Mouse (Mus musculus) G1E-ER4 (cell line): ENCODE measurements around the gene Bcor. TPM values are rescaled to one million over a fixed set of nuclear protein-coding genes. Genes with fewer than 3 reads are reported as not detected.

Source experiments
- GATA1 ChIP-seq: IDR thresholded peaks from one replicate; pipeline ENCODE4 v1.8.0; 2012; ENCODE audit warnings: low read length, inconsistent platforms
- polyA plus RNA-seq: library from polyadenylated mRNA; stranded (reverse); fragments of >175 nt; gene quantifications from 2 replicates; pipeline ENCODE4 v1.2.3, GENCODE M21; 2012

Bcor gene
- polyA plus RNA-seq, 1 experiment: 78.0 TPM

DNA sequence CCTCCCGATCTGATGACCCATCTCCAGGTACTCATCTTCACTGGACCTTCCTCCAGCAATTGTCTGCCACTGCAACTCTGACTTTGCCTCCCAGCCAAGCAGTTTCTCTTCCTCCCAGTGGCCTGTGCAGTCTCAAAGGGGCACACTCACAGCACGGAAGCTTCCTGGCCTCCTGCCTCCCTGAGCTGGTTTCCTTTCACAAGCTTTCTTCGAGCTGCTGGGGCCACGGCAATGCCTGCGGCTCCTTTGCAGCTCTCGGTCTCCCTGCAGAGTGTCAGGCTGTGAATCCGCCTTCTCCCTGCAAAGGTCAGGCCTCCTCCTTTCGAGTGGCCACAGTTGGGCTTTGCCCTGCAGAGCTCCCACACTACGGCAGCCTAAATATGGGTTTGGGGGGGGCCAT lies 157.0 kb downstream of the Bcor start:
- TF ChIP-seq GATA1: no peak

DNA sequence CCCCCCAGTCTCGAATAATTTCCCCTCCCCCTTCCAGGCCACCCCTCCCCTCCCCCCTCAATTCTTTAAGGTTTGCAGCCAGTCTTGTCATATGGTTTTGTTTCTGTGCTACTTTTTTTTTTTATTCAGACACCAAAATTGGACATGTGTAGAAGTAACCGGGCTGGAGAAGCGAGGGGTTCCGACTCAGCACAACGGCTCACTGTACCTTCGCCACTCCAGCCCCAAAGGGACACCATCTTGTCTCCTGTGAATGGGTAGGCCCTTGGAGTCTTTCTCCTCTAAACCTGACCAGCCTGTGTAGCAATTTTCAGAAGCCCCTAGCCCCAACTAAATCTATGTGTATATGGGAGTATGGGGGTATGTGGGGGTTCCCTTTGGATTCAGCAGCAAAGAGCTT lies 157.6 kb downstream of the Bcor start:
- TF ChIP-seq GATA1: no peak

DNA sequence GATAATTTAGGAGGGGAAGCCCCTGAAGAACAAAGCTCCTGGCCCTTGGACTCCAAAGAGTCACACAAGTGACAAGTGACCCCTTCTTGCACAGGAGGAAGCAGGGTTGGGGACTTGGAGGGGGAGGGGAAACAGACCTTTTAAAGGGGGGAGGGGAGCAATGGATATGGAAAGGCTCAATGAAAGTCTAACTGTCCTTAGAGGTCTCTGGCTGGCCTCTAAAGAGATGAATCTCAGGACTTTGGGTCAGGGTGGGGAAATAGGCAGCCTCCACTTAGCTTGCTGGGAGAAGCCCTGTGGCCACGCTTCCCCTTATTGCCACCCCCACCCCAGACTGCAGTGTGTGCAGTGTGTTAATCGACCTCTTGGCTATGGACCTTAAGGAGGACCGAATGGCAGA lies 158.2 kb downstream of the Bcor start:
- no peak for TF ChIP-seq GATA1

DNA sequence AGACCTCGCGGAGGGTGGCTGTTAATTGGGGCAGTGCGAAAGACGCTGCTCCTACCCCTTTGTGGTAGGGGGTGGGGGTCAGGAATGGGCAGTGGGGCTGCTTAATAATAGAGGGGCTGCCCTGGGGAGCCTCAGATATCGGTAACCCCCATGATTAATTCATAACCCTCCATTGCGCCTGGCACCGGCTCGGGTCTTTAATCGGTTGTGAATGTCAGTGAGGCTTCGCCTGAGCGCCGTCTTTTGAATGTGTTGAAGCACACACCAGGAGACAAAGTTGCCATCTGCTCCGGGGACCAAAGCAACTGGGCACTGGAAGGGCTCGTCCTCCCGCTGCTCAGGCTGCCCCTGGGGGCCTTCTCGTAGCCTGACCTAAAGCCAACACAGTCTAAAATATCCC lies 158.8 kb downstream of the Bcor start:
- TF ChIP-seq GATA1: no peak

DNA sequence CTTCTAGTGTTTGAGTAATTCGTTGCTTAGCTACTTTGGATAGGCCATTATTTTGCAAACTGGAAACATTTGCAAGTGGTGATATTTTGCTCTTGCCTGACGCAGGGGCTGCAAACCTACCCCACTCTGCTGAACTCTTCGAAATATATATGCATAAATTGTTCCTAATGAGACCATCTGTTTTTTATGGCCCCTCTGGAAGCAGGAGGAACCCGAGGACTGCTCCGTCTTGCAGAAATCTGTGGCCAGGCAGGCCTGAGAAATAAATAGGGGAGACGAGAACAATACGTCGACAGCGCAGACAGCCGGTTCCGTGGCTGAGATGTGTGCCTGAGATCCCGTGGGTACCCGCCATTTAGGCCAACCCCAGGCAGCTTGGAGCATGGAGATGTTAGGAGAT lies 159.5 kb downstream of the Bcor start:
- no peak for TF ChIP-seq GATA1

DNA sequence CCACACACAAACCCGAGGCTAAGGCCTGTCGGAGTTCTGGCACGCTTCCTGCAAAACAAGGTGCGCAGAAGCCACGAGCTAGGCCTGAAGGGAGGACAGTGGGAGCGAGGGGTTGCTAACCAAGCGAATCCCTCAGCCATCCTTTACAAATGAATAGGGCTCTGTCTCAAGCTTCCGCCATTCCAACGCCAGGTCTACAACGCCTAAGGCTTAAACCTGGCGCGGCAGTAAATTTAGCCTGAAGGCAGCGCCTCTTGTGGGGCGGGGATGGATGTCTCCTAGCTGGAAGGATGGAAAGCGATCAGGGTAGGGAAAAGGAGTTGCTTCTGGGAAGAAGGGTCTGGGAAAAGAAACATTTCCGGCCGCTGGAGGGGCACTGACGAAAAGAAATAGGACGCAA lies 160.2 kb downstream of the Bcor start:
- TF ChIP-seq GATA1: no peak

DNA sequence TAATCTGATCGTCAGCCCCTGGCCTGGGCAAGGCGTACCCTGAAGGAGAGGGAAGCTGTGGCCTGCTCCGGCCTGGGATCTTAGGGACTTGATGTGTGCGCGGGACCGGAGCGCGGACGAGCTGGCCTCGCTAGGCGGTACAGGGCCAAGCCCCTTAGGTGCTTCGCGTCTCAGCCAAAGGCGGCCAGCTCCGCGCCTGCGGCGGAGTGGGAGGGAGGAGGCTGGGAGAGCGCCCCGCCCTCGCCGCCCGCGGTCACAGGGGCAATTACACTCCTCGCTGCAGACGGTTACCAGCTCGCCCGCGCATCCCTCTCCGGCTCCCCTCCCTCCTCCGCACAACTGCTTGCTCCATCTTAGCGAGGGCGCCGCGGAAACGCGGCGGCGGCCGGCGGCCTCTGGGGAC lies 161.2 kb downstream of the Bcor start:
- no peak for TF ChIP-seq GATA1

DNA sequence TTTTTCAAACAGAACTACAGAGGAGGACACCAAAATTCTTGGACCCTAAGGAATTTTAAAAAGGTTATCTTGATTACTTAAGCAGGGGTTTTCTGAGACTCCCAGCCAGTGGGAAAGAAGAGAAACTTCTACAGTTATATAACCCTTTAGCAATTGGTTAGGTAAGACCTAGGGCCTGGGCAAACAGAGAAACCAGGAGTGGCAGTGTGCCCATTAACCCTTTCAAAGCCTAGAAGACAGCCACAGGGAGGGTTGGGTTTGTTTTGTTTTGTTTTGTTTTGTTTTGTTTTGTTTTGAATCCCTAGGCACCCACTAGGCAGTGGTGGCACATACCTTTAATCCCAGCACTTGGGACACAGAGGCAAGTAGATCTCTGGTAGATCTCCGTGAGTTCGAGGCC lies 163.3 kb downstream of the Bcor start:
- TF ChIP-seq GATA1: no peak

DNA sequence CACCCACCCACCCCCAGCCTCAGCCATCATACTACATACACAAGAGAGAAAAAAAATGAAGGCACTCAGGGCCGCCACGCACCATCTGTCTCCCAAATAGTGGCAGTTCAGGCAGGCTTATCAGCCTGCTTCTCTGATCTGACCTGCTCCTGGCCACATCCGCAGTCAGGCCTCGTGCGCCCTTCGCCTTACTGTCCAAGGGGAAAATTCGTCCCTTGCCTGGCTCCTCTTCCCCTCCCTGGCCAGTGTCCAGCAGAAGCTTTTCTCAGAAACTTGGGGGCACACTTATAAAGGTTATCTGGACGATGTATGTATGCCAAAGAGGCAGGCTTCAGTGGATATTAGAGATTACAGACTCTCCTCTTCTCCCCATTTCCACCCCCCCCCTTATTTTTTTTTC lies 163.7 kb downstream of the Bcor start:
- TF ChIP-seq GATA1: no peak

DNA sequence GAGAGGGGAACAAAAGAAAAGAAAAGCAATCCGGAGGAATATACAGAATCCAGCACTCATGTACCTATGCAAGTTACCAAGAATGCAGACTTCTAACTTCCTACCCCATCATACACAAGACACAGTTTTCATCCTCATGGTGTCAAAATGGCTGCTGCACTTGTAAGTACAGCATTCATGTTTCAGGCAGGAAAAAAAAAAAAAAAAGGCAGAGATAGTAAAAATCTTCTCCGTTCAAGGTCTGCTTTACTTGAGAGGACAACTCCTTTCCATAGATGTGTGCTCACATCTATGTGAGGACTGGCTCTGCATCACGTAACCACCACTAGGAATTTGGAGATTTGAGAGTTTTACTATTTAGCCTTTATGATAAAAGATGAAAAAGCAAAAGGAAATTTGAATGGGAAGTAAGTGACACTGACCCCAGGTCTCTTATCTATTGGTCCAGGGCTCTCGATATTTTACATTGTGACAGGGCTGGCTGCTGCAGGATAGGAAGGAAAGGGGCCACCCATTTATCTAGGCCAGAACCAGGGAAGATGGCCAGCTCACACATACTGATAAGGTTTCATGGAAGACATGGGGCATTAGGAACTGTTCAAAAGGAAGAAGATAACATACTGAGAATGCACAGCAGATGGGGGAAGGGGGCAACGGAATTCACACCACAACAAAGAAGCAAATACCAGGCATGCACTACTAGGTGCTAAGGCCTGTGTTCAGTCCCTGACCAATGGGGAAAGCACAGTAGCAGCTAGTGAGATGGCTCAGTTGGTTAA lies 166.3 kb downstream of the Bcor start:
- peak; percentile 90 for TF ChIP-seq GATA1

DNA sequence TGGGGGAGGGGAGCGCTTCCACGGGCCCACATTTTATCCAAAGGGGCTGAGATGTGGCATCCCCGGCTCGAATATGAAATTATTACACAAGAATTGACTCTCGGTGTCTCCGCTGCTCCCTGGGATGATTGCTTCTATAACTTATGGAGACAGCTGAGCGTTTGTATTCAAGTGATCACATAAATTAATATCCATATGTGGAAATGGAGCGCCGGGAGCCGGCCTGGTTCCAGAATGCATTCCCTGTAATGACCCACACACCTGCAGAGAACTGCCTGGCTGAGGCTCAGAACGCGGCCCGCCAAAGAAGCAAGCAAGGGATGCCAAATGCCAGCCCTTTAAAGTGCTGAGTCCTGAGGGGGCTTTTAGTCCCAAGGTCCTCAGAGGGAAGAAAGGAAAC lies 170.7 kb downstream of the Bcor start:
- no peak for TF ChIP-seq GATA1

DNA sequence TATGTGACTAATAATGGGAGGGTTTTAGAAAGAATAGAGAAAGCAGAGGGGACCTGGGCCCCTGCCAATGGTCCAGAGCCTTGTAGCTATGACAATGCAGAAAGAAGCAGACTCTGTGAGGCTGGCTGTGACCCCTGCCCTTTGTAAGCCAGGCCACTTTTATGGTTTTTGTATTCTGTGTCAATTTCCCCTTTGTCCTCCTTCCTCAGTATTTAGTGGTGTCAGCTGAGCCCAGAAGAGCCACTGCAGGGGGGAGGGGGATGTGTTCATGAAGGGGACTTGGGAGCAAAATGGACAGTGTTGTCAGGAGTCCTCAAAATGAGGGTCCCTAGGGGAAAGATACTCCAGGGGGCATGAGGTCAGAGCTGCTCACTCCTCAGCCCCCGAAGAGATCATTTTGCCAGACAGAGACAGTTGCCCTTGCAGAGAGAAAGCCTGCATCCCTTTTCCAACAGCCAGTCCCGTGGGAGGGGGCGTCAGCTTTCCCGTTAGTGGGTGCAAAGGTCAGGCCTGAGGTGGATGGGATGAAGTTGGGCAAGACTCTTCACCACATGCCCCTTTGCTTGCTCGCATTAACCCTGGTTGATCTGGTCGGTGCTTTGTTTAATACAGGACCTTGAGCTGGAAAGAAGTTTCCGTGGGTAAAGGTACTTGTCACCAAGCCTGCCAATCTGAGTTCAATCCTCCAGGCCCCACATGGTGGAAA lies 171.8 kb downstream of the Bcor start:
- no peak for TF ChIP-seq GATA1

DNA sequence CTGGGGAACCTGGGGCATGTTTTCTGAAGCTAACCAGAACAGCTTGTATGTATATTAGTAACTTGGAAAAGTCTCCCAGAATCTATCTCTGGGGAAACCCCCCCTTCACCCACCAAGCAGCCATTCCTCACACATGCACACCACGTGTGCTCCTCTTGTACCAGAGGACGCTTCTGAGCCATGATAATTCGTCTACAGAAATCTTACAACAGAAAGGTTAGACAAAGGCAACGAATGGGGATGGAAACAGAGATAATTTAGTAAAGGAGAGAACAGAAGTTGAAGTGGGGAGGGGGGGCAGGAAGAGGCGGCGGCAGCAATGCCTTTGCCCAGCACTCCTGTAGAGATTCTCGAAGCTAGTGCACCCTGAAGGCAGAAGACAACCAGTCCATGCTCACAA lies 172.6 kb downstream of the Bcor start:
- no peak for TF ChIP-seq GATA1
